Mouse (Mus musculus) G1E (cell line): ENCODE data around the gene Mettl7a1.
"Not testable (repeated sequence)": the region's sequence is repeated elsewhere in the genome, so short reads cannot be mapped to it uniquely, and the experiment has no call there.

Experiments used
- CTCF ChIP-seq: IDR thresholded peaks from 2 replicates; pipeline ENCODE4 v1.5.1; 2012; ENCODE audit warnings: low read depth, low read length, inconsistent platforms, mixed read lengths
- GATA1 ChIP-seq: IDR thresholded peaks from 2 replicates; pipeline ENCODE4 v1.6.1; 2012; ENCODE audit warnings: borderline replicate concordance, low read length, inconsistent platforms, mixed read lengths
- POLR2AphosphoS5 ChIP-seq: IDR thresholded peaks from 2 replicates; pipeline ENCODE4 v1.6.1; 2012; ENCODE audit warnings: low read depth, low read length, inconsistent platforms; ENCODE audit not compliant: insufficient replicate concordance
- TAL1 ChIP-seq: conservative IDR thresholded peaks from 2 replicates; pipeline ENCODE4 v1.6.1; 2012; ENCODE audit warnings: low read depth, low read length, inconsistent platforms, mixed read lengths

DNA sequence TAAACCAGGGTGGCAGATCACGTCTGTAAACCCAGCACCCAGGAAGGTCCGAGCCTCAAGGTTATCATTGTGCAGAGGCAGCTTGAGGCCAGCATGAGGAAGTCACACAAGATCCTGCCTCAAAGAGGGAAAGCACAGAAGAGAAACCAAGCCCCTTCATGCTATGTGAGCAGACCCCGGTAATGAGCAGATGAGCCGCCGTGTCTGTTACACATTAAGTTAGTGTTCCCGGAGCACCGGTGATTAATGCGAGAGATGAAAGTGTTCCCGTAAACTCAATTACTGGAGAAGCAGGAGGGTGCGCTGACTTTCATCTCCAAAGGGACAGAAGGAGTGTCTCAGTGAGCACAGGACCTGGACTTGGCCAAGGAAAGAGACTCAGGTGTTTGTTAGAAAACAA lies 25.4 kb downstream of the Mettl7a1 start:
- TF ChIP-seq CTCF, GATA1, TAL1, POLR2AphosphoS5: not testable (repeated sequence)
